Mouse (Mus musculus) CD4-positive helper T cell, adult 2 months (primary cell): ENCODE data around the gene Zfp583.
A peak's percentile ranks its signal among the peaks of the same experiment; 100 is the strongest.

ENCODE experiments used
- DNase-seq: peaks from one replicate; pipeline ENCODE4 v3.0.0-alpha.2; 2012; ENCODE audit warnings: low read depth, missing footprints, low spot score

Gene Zfp583

DNA sequence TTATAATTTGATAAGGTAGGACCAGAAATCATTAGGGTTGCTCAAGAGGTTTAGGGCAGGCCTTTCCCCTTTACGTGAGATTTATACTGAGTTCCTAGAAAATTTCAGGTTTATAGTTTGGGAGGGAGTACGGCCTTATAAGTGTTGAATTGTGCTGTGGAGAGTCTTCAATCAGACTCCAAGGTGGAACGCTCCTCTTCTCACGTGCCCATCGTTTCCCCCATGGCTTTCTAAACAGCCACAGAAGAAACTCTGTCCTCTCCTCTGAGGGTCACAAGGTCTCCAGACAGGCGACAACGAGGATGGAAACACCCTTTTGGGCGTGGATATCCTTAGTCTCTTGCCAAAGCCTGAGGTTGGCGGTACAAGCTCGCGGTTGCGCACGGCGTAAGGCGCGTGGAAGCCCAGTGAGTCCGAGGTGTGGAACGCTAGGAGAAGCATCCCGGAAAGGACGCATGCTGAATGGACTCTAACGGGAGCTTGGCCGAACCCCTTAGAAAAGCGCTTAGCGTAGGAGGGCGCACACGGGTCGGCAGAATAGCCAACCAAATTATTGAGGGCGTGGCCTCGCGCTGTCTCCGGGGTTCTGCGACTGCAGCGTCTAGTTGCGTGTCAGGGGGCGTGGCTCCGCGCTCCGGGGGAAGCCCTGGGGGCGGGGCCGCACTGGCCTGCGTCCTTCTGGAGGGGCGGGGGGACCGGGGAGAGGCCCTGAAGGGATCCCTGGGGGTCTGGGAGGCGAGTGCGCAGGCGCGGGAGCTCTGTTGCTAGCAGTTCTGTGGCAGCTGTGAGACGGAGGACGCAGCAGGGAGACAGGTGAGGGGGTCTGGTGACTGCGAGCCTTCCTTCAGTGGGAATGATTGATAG lies 45.0 kb downstream of the Zfp583 start, which contains the start of gene Zfp667:
Gene Zfp667, plus strand, starts transcription at position 738 of the 864 bp plus-strand sequence.
- DNase-seq, result peak; percentile 97

DNA sequence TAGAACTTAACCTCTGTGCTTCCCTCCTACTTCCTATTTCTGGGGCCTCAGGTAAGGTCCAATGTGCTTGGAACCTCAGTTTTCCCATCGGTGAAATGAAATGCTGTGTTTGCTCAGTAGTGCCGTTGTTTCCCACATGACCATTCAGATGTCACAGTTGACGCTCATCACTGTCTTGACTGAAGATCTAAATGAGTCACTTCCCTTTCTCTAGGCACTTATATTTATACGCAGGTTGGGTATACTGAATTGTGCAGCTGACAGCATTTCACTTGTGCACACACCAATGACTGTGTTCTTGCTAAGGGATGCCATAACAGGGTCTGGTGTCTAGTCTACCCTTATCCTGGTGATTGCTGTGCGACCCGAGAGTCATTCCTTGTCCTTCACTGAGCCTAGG lies 45.7 kb downstream of the Zfp583 start:
- peak; percentile 32 for DNase-seq

DNA sequence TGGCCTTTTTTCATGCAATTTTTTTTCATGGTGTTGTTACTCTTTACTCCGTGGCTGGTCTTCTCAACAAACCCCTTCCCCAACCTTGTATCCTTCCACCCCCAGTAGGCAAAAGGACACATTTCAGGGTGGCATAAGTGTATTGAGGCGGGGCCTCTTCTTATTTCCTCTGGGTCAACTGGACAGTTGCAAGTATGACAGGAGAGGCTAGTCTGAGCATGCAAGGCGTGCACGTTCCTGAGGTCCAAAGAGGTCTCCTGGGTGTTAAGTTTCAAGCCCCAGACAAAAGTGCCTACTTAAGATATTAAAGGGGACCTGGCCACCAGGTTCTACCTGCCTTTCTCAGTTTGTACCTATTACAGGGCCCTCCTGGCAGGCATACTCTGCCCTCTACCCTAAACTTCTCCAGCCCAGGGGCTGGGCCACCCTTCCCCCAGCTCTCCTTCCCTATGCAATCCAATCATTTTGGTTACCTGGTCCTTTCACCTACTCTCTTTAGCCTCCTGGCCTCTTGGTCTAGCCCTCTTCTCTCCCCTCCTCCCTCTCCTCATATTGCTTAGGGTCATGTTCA lies 46.6 kb downstream of the Zfp583 start:
- DNase-seq, result no peak

DNA sequence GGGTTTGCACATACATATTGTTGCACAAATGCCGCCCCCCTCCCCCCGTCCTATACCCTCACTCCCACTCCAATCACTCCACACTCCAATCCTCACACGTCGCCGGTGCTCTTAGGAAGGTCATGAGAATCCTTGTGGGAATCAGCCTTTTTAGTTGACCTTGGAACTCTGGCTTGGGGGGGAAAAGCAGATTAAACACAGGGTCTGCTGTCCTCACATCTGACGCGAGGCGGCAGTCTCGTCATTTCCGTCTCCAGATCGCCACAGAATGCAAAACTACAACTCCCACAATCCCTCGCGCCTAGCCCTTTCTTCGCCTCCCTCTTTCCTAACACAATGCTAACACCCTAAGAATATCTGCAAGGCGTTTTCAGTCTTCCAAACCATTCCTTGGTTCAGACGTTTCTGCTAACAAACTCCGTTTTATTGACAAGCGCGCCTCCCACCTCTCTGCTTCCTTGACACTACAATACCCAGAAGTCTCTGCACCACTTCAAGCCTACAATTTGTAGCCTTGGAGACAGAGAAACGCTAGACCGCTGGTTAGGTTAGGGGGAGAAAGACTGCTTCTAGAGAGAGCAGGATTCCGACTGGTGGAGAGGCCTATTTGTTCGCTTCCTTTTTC lies 47.5 kb downstream of the Zfp583 start:
- peak; percentile 88 for DNase-seq

DNA sequence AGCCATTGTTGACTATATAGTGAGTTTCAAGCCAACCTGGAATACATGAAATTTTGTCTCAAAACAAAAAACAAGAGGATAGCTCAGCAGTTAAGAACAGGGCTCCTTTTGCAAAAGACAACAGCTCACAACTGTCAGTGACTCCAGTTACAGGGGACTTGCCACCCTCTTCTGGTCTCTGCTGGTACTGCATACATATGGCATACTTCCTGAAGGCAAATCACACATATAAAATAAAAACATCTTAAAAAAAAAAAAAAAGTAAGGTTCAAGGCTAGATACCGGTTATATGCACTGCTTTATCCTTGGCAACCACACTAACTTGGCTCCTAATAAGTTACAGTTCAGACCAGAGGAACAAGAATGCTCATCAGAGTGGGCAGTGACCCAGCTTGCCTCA lies 48.3 kb downstream of the Zfp583 start:
- peak; percentile 89 for DNase-seq

DNA sequence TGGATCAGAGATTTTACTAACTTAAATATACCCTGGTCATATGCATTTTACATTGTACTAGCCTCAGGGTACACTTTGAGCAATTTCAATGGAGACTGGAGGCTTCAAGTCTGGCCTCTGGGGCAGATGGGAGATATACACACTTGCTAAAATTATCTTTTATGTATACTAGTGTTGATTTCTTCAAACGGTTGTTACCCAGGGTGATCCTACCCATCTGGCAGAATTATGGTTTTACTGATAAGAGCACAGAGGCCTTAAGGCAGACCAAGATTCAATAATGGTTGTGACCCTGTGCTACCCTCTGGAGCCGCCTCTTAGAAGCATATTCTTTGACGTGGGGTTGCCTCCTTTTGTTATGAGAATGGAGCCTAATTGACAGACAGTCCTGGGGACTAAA lies 53.2 kb downstream of the Zfp583 start:
- no peak for DNase-seq

DNA sequence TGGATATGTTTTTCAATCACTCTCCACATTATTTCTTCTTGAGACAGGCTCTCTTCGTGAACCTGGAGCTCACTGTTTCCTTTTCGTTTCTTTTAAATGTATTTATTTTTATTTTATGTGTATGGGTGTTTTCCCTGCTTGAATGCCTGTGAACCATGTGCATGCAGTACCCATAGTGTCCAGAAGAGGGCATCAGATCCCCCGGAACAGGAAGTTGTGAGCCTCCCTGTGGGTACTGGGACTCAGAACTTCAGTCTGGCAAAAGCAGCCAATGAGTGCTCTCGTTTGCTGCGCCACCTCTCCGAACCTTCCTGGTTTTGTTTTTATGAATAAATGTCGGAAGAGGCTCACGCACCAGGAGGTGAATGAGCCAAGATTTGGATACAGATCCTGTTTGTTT lies 65.4 kb downstream of the Zfp583 start:
- peak; percentile 55 for DNase-seq
